Mouse (Mus musculus) limb, embryonic 14.5 days (tissue): ENCODE data around the gene Vwf. TPM values are rescaled to one million over a fixed set of nuclear protein-coding genes. Genes with fewer than 3 reads are reported as not detected.

ENCODE experiments used
- ATAC-seq: fragments of 200-750 bp; cut with Nextera tagmentation; 2 replicates; pipeline ENCODE4 v1.8.0; 2017; ENCODE audit warnings: low read depth, moderate number of reproducible peaks, moderate TSS enrichment; ENCODE audit not compliant: low FRiP score
- DNase-seq: peaks from one replicate; pipeline ENCODE4 v3.0.0-alpha.2; 2015; ENCODE audit warnings: low spot score
- H3K27ac ChIP-seq: fragments of 300-500 bp; sonication (generic); replicated peaks from 2 replicates; pipeline ENCODE4 v1.5.1; 2014; ENCODE audit warnings: low read depth, mild to moderate bottlenecking, low read length, moderate library complexity, mixed read lengths
- H3K27me3 ChIP-seq: fragments of 300-500 bp; sonication (generic); 2 replicates; pipeline ENCODE4 v1.6.1; 2014; ENCODE audit warnings: low read length, mixed read lengths; ENCODE audit not compliant: control insufficient read depth, insufficient read depth
- H3K36me3 ChIP-seq: fragments of 300-500 bp; sonication (generic); 2 replicates; pipeline ENCODE4 v1.6.1; 2014; ENCODE audit warnings: mild to moderate bottlenecking, low read length, moderate library complexity, mixed read lengths; ENCODE audit not compliant: control insufficient read depth, insufficient read depth
- H3K4me1 ChIP-seq: fragments of 300-500 bp; sonication (generic); 2 replicates; pipeline ENCODE4 v1.6.1; 2014; ENCODE audit warnings: antibody characterized with exemption, low read length, mixed read lengths; ENCODE audit not compliant: control insufficient read depth, insufficient read depth
- H3K4me2 ChIP-seq: fragments of 300-500 bp; sonication (generic); replicated peaks from 2 replicates; pipeline ENCODE4 v1.6.1; 2014; ENCODE audit warnings: low read depth, mild to moderate bottlenecking, low read length, moderate library complexity; ENCODE audit not compliant: severe bottlenecking
- H3K4me3 ChIP-seq: fragments of 300-500 bp; sonication (generic); replicated peaks from 2 replicates; pipeline ENCODE4 v1.5.1; 2014; ENCODE audit warnings: low read length
- H3K9ac ChIP-seq: fragments of 300-500 bp; sonication (generic); 2 replicates; pipeline ENCODE4 v1.6.1; 2014; ENCODE audit warnings: mild to moderate bottlenecking, low read depth, low read length, moderate library complexity; ENCODE audit not compliant: severe bottlenecking
- H3K9me3 ChIP-seq: fragments of 300-500 bp; sonication (generic); 2 replicates; pipeline ENCODE4 v1.6.1; 2016; ENCODE audit warnings: low read length; ENCODE audit not compliant: control insufficient read depth
- POLR2A ChIP-seq: fragments of 200-500 bp; IDR thresholded peaks from 2 replicates; pipeline ENCODE4 v1.8.0; 2012; ENCODE audit warnings: inconsistent platforms, mild to moderate bottlenecking, moderate library complexity, borderline replicate concordance; ENCODE audit not compliant: insufficient read depth, insufficient read length; ENCODE audit errors: extremely low read depth
- WGBS: fragments of 180-500 bp; shearing (Covaris S2); extraction: QIAGEN DNeasy Blood & Tissue Kit; methylation state at CpG from one replicate; pipeline ENCODE4 v1.1.7; 2014; 5-methylcytosine and 5-hydroxymethylcytosine counted together
- polyA plus RNA-seq, 2 experiments: library from polyadenylated mRNA; depleted of rRNA in 1 of 2; stranded (reverse) in 1 of 2; unstranded in 1 of 2; fragments of >200 nt; fragmentation: Nextera tagmentation in 1 of 2; extraction: Ambion mirVana in 1 of 2; gene quantifications; 2 replicates each; pipeline versions ENCODE4 v1.2.1 to v1.2.3; 2012 to 2014

Vwf gene
- polyA plus RNA-seq, 2 experiments, result 11.2 to 12.0 TPM

DNA sequence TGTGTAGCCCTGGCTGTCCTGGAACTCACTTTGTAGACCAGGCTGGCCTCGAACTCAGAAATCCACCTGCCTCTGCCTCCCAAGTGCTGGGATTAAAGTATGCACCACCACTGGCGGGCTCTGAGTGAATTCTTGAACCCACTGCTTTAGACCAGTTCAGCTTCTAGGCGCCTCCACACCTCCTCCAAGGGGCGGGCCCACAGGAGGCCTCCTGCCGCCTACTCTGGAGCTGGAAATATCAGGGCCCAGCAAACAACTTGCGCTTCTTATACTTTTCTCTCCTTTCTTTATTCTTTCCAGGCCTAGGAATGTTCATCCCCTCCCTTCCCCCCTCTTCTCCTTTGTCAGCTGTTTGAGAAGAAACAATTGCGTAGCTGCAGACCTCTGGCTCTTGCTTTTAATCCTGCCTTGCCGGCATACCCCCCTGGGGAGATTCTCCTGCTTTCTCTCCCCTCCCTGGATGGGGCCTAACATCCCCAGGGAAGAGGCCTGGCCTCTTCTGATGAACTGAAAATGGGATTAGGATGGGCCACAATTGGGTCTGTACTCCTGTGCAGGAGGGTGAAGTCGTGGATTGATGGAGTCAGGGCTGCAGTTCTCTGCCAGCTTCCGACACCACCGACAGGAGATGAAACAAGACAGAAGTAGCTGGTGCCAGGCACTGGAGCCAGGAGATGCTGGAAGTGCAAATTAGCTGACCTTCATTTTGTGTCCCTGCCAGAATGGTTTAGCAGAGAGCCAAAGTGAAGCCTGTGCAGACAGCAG, 31.5 kb downstream of the Vwf start:
- 0 out of 2 replicates have a peak overlapping the region, but pooled peaks have one; percentile 13 for H3K27ac ChIP-seq
- H3K9me3 ChIP-seq, result no peaks in the 10 kb centered on the region
- H3K36me3 ChIP-seq, result no peaks in the 10 kb centered on the region
- H3K4me1 ChIP-seq, result peaks cover 5% of the 10 kb centered on the region; the same call in 1 of the 2 replicates
- 0 out of 2 replicates have a peak overlapping the region, but pooled peaks have one; percentile 12 for H3K9ac ChIP-seq
- 45% methylated on average over 11 of the region's 11 CpGs for WGBS
- ATAC-seq, result no peak
- H3K4me3 ChIP-seq, result no peak overlapping the region
- no peak overlapping the region for H3K4me2 ChIP-seq
- TF ChIP-seq POLR2A, result no peak
- DNase-seq, result peak; percentile 29
- H3K27me3 ChIP-seq, result no peaks in the 10 kb centered on the region

DNA sequence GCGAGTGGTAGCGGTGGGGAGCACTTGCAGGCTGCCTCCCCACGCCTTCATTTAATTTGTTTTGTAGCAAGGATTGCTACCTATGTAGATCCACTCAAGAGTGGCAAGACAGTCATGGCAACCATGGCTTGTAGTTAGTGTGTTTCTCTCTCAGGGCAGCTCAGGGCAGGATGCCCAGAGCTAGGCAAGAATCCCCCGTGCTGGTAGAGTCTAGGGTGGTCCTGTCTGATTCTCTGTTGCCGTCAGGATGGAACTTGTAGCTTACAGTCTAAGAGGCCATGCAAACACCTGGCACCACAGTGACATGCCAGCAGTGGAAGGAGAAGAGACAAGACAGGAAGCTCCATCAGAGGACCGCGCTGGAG, 32.1 kb downstream of the Vwf start:
- Histone ChIP-seq H3K36me3 (no peaks in the 10 kb centered on the region), H3K4me3 (no peak overlapping the region), H3K27me3 (no peaks in the 10 kb centered on the region), H3K9me3 (no peaks in the 10 kb centered on the region), H3K4me2 (no peak overlapping the region), H3K27ac (no peak overlapping the region), H3K9ac (no peak overlapping the region), H3K4me1 (no peaks in the 10 kb centered on the region; the same call in 1 of the 2 replicates)
- 76% methylated on average over 7 of the region's 7 CpGs for WGBS
- ATAC-seq (no peak), DNase-seq (no peak)
- no peak for TF ChIP-seq POLR2A

DNA sequence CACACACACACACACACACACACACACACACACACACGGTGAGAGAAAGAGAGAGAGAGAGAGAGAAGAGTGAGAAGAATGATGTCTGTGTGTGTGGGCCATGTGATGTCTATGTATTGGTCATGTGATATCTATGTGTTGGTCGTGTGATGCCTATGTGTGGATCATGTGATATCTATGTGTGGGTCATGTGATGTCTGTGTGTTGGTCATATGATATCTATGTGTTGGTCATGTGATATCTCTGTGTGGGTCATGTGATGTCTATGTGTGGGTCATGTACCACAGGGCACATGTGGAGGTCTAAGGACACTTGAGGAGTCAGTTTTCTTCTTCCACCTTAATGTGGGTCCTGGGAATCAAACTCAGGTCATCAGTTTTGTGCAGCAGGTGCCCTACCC, 33.3 kb downstream of the Vwf start:
- Histone ChIP-seq H3K4me1 (peaks cover under 1% of the 10 kb centered on the region; the same call in 1 of the 2 replicates), H3K4me2 (no peak overlapping the region), H3K9me3 (no peaks in the 10 kb centered on the region), H3K27ac (no peak overlapping the region), H3K9ac (no peak overlapping the region), H3K4me3 (no peak overlapping the region), H3K36me3 (no peaks in the 10 kb centered on the region), H3K27me3 (no peaks in the 10 kb centered on the region)
- ATAC-seq (no peak), DNase-seq (no peak)
- no peak for TF ChIP-seq POLR2A
- WGBS, result 100% methylated on average over 2 of the region's 2 CpGs

DNA sequence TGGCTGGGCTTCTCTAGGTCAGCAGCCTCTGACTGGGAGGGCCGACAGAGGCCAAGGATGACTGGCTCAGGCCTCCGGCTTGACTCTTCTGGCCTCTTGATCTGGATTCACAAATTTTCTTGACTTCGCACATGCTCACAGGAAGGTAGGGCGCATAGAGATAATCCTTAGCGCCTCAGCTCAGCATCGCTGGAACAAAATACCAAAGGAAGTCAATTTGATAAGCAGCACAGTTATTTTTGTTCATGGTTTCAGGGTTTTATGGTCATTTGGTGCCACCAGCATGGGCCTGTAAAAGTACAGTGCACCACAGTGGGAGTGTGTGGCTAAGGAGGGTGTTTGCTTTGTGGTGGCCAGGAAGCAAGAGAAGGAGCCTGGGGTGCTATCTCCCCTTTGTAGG, 37.1 kb downstream of the Vwf start:
- no peaks in the 10 kb centered on the region for H3K27me3 ChIP-seq
- H3K4me3 ChIP-seq, result no peak overlapping the region
- H3K9me3 ChIP-seq, result no peaks in the 10 kb centered on the region
- ATAC-seq, result no peak
- H3K9ac ChIP-seq, result no peak overlapping the region
- no peak overlapping the region for H3K27ac ChIP-seq
- no peak for DNase-seq
- WGBS, result 91% methylated on average over 6 of the region's 6 CpGs
- no peak overlapping the region for H3K4me2 ChIP-seq
- H3K36me3 ChIP-seq, result no peaks in the 10 kb centered on the region
- peaks cover 8% of the 10 kb centered on the region for H3K4me1 ChIP-seq
- no peak for TF ChIP-seq POLR2A

DNA sequence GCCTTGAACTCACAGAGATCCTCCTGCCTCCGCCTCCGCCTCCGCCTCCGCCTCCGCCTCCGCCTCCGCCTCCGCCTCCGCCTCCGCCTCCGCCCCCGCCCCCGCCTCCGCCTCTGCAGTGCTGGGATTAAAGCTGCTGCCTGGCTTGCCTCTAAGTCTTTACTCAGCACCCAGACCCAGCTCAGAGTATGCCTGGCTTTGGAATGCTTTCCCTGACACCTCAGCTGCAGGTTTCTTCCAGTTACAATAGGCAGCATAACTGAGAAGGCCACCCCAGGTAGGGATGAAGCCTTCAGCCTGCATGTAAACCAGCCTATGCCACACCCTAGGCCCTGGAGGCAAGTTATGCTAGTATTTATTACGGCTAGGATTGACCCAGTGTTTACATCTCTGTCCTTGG, 37.7 kb downstream of the Vwf start:
- Histone ChIP-seq H3K4me1 (peaks cover 8% of the 10 kb centered on the region), H3K4me3 (no peak overlapping the region), H3K36me3 (no peaks in the 10 kb centered on the region), H3K27ac (no peak overlapping the region), H3K27me3 (no peaks in the 10 kb centered on the region), H3K9ac (no peak overlapping the region), H3K9me3 (no peaks in the 10 kb centered on the region), H3K4me2 (no peak overlapping the region)
- WGBS, result 95% methylated on average over 15 of the region's 15 CpGs
- ATAC-seq, result no peak
- no peak for TF ChIP-seq POLR2A
- DNase-seq, result no peak
